Mouse (Mus musculus): Measurements from ENCODE around the gene Pcdh15. TPM values are rescaled to one million over a fixed set of nuclear protein-coding genes. Genes with fewer than 3 reads are reported as not detected.

The Pcdh15 gene
- polyA plus RNA-seq, 1 experiment from 2014 or later, result 0.11 TPM

GRCm38 (mm10) chr10:74642125-74642524 lies 1543.0 kb downstream of the Pcdh15 start:
- no peaks in the 10 kb centered on the region for H3K9me3 ChIP-seq (replicated peaks; ENCODE audit: control insufficient read depth, low read length)
- ATAC-seq (replicated peaks; ENCODE audit: insufficient number of reproducible peaks, low FRiP score, low TSS enrichment), result no peak
- 59% methylated on average over 6 of the region's 6 CpGs for WGBS (ENCODE audit: insufficient replicate concordance)
- H3K4me2 ChIP-seq, result no peak overlapping the region
- H3K4me3 ChIP-seq (ENCODE audit: low read depth, low read length), result no peak overlapping the region
- no peak overlapping the region for H3K27ac ChIP-seq (ENCODE audit: low read depth, low read length)
- H3K27me3 ChIP-seq (ENCODE audit: control insufficient read depth, insufficient read depth, low read length), result no peaks in the 10 kb centered on the region
- no peaks in the 10 kb centered on the region for H3K4me1 ChIP-seq (ENCODE audit: control insufficient read depth, insufficient read depth, low read length)
- H3K36me3 ChIP-seq (ENCODE audit: control insufficient read depth, insufficient read depth, low read length), result no peaks in the 10 kb centered on the region
- no peak overlapping the region for H3K9ac ChIP-seq (ENCODE audit: low read depth, low read length)

DNA sequence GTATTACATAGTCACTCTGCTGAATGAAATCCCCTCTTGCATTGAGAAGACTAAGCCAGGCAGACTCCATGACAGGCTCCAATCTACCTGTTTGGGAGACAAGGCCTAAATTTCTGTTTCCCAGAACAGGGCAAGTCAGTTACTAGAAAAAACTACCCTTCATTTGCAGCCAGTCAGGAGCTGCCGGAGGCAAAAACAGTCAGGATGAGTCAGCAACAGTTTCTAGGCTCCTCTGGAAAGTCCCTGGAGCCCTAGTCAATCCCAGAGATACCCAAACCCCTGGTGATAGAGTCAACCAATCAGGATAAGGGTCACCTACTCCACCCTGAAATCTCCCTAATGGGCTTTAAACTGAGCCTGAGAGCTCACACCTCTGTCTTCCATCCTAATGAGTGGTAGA lies 1564.0 kb downstream of the Pcdh15 start:
- no peak for ATAC-seq (replicated peaks; ENCODE audit: insufficient number of reproducible peaks, low FRiP score, low TSS enrichment)
- H3K9ac ChIP-seq (ENCODE audit: low read depth, low read length), result no peak overlapping the region
- no peaks in the 10 kb centered on the region for H3K4me1 ChIP-seq (ENCODE audit: control insufficient read depth, insufficient read depth, low read length)
- H3K27me3 ChIP-seq (ENCODE audit: control insufficient read depth, insufficient read depth, low read length), result no peaks in the 10 kb centered on the region
- 58% methylated on average over 1 of the region's 1 CpGs for WGBS (ENCODE audit: insufficient replicate concordance)
- H3K4me3 ChIP-seq (ENCODE audit: low read depth, low read length), result no peak overlapping the region
- no peaks in the 10 kb centered on the region for H3K9me3 ChIP-seq (replicated peaks; ENCODE audit: control insufficient read depth, low read length)
- no peaks in the 10 kb centered on the region for H3K36me3 ChIP-seq (ENCODE audit: control insufficient read depth, insufficient read depth, low read length)
- no peak overlapping the region for H3K27ac ChIP-seq (ENCODE audit: low read depth, low read length)
- no peak overlapping the region for H3K4me2 ChIP-seq

- Histone ChIP-seq H3K27me3 (ENCODE audit: control insufficient read depth, insufficient read depth, low read length) (no peaks in the 10 kb centered on the region), H3K4me3 (ENCODE audit: low read depth, low read length) (no peak overlapping the region), H3K4me2 (no peak overlapping the region), H3K4me1 (ENCODE audit: control insufficient read depth, insufficient read depth, low read length) (peaks cover 5% of the 10 kb centered on the region; the same call in 1 of the 2 replicates), H3K27ac (ENCODE audit: low read depth, low read length) (no peak overlapping the region), H3K36me3 (ENCODE audit: control insufficient read depth, insufficient read depth, low read length) (no peaks in the 10 kb centered on the region), H3K9ac (ENCODE audit: low read depth, low read length) (no peak overlapping the region), H3K9me3 (replicated peaks; ENCODE audit: control insufficient read depth, low read length) (no peaks in the 10 kb centered on the region)
- WGBS (ENCODE audit: insufficient replicate concordance), result 54% methylated on average over 4 of the region's 4 CpGs
- no peak for ATAC-seq (replicated peaks; ENCODE audit: insufficient number of reproducible peaks, low FRiP score, low TSS enrichment)
These were observed 1580.9 kb downstream of the Pcdh15 start for GRCm38 (mm10) chr10:74680016-74680491.

DNA sequence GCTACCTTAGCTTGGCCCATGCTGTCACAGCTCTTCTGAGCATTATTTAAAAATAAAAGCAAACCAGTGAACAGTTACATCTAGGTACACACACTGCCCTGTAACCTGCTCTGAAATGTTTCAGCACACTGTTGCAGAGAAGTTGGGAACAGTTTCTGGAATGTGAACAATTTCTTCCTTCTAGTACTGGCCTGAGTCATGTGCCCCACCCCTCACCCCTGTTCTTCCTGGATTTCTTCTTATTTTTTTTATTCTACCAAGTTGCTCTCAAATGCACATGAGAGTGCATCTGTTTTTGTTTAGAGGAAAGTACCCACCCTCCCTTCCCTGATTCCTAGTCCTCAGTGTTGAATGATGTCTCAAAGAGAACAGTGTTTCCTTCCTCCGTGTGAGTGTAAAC lies 1581.4 kb downstream of the Pcdh15 start:
- WGBS (ENCODE audit: insufficient replicate concordance), result 50% methylated on average over 1 of the region's 1 CpGs
- Histone ChIP-seq H3K9ac (ENCODE audit: low read depth, low read length) (no peak overlapping the region), H3K27ac (ENCODE audit: low read depth, low read length) (no peak overlapping the region), H3K9me3 (replicated peaks; ENCODE audit: control insufficient read depth, low read length) (no peaks in the 10 kb centered on the region), H3K27me3 (ENCODE audit: control insufficient read depth, insufficient read depth, low read length) (no peaks in the 10 kb centered on the region), H3K36me3 (ENCODE audit: control insufficient read depth, insufficient read depth, low read length) (no peaks in the 10 kb centered on the region), H3K4me2 (no peak overlapping the region), H3K4me3 (ENCODE audit: low read depth, low read length) (no peak overlapping the region), H3K4me1 (ENCODE audit: control insufficient read depth, insufficient read depth, low read length) (peaks cover 5% of the 10 kb centered on the region; the same call in 1 of the 2 replicates)
- no peak for ATAC-seq (replicated peaks; ENCODE audit: insufficient number of reproducible peaks, low FRiP score, low TSS enrichment)
